Mouse (Mus musculus) heart, embryonic 12.5 days (tissue): ENCODE results near the gene Dusp11. TPM values are rescaled to one million over a fixed set of nuclear protein-coding genes. Genes with fewer than 3 reads are reported as not detected.
"Not testable (repeated sequence)": the region's sequence is repeated elsewhere in the genome, so short reads cannot be mapped to it uniquely, and the experiment has no call there.

ENCODE experiments used
- ATAC-seq: fragments of 200-750 bp; cut with Nextera tagmentation; 2 replicates; pipeline ENCODE4 v1.8.0; 2017; ENCODE audit warnings: moderate TSS enrichment, moderate library complexity; ENCODE audit not compliant: insufficient number of reproducible peaks, low FRiP score
- H3K27ac ChIP-seq: fragments of 300-500 bp; sonication (generic); 2 replicates; pipeline ENCODE4 v1.5.1; 2016; ENCODE audit warnings: mild to moderate bottlenecking, moderate library complexity; ENCODE audit not compliant: poor library complexity, severe bottlenecking
- H3K27me3 ChIP-seq: fragments of 300-500 bp; sonication (generic); replicated peaks from 2 replicates; pipeline ENCODE4 v1.6.1; 2016; ENCODE audit warnings: mild to moderate bottlenecking, moderate library complexity
- H3K36me3 ChIP-seq: fragments of 300-500 bp; sonication (generic); 2 replicates; pipeline ENCODE4 v1.6.1; 2016; ENCODE audit warnings: mild to moderate bottlenecking, moderate library complexity
- H3K4me1 ChIP-seq: fragments of 300-500 bp; sonication (generic); replicated peaks from 2 replicates; pipeline ENCODE4 v1.6.1; 2016; ENCODE audit warnings: mild to moderate bottlenecking
- H3K4me2 ChIP-seq: fragments of 300-500 bp; sonication (generic); 2 replicates; pipeline ENCODE4 v1.6.1; 2016; ENCODE audit warnings: mild to moderate bottlenecking, moderate library complexity
- H3K4me3 ChIP-seq: fragments of 300-500 bp; sonication (generic); 2 replicates; pipeline ENCODE4 v1.5.1; 2016; ENCODE audit warnings: mild to moderate bottlenecking
- H3K9ac ChIP-seq: fragments of 300-500 bp; sonication (generic); 2 replicates; pipeline ENCODE4 v1.6.1; 2016; ENCODE audit warnings: mild to moderate bottlenecking, moderate library complexity
- H3K9me3 ChIP-seq: fragments of 300-500 bp; sonication (generic); replicated peaks from 2 replicates; pipeline ENCODE4 v1.6.1; 2016; ENCODE audit warnings: mild to moderate bottlenecking, moderate library complexity
- WGBS: fragments of 180-500 bp; shearing (Covaris S2); methylation state at CpG from one replicate; pipeline ENCODE4 v1.1.7; 2016; 5-methylcytosine and 5-hydroxymethylcytosine counted together
- polyA plus RNA-seq: library from polyadenylated mRNA; unstranded; fragments of >200 nt; fragmentation: Nextera tagmentation; extraction: Ambion mirVana; gene quantifications from 2 replicates; pipeline ENCODE4 v1.2.1, GENCODE M21; 2016

Gene Dusp11
- polyA plus RNA-seq, 1 experiment from 2014 or later = 51.4 TPM

GRCm38 (mm10) chr6:85974941-85975617, 13.6 kb upstream of the Dusp11 start:
- 51% methylated on average over 10 of the region's 10 CpGs for WGBS
- Histone ChIP-seq H3K27ac (no peak overlapping the region), H3K36me3 (no peaks in the 10 kb centered on the region), H3K4me1 (peaks cover 14% of the 10 kb centered on the region), H3K9me3 (peaks cover 11% of the 10 kb centered on the region), H3K9ac (no peak overlapping the region), H3K27me3 (no peaks in the 10 kb centered on the region), H3K4me2 (no peak overlapping the region), H3K4me3 (no peak overlapping the region)
- no peak for ATAC-seq

DNA sequence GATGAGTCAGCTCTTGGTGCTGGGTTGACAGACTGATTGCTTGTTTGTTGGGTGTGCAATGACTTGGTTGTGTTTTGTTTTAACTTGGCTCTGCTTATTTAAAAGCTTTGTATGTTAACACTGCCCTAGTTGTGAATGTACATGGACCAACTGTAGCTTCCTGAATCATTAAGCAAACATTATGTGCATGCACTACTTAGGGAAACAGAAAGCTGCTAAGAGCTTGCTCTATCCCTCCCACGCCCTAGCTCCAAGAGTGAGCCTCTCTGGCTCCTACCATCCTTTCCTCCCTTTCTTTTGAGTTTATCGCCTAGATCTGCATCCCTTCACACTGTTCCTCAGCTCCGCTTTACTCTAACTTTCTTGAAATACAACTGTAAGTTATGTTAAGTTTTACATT, 11.9 kb upstream of the Dusp11 start:
- ATAC-seq = no peak
- 73% methylated on average over 3 of the region's 3 CpGs for WGBS
- H3K9me3 ChIP-seq = peaks cover 5% of the 10 kb centered on the region; the same call in 1 of the 2 replicates
- H3K27me3 ChIP-seq = no peaks in the 10 kb centered on the region
- H3K4me1 ChIP-seq = peaks cover 17% of the 10 kb centered on the region
- no peak overlapping the region for H3K9ac ChIP-seq
- no peak overlapping the region for H3K4me2 ChIP-seq
- H3K4me3 ChIP-seq = no peak overlapping the region
- no peaks in the 10 kb centered on the region for H3K36me3 ChIP-seq
- H3K27ac ChIP-seq = no peak overlapping the region

DNA sequence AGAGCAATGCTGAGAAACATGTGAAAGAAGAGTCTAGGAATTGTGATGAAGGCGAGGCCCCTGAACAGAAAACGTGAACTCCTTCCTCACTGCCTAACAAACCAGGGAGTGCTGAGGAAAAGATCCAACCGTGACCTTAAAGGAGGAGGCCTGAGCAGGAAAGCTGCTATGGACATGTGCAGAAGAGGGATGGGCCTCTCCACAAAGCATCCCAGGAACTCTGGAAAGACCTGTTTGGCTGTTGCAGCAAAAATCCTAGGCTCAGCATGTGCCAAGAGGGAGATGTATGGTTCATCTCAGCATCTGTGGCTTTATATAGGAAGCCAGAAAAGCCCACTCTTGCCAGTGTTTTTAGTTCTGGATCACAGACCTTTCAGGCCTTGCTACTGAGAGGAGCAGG, 11.2 kb upstream of the Dusp11 start:
- Histone ChIP-seq H3K9me3 (peaks cover 5% of the 10 kb centered on the region; the same call in 1 of the 2 replicates), H3K9ac (no peak overlapping the region), H3K4me1 (peaks cover 17% of the 10 kb centered on the region), H3K27ac (no peak overlapping the region), H3K36me3 (no peaks in the 10 kb centered on the region), H3K27me3 (no peaks in the 10 kb centered on the region), H3K4me2 (no peak overlapping the region), H3K4me3 (no peak overlapping the region)
- WGBS = 60% methylated on average over 3 of the region's 3 CpGs
- ATAC-seq = no peak

DNA sequence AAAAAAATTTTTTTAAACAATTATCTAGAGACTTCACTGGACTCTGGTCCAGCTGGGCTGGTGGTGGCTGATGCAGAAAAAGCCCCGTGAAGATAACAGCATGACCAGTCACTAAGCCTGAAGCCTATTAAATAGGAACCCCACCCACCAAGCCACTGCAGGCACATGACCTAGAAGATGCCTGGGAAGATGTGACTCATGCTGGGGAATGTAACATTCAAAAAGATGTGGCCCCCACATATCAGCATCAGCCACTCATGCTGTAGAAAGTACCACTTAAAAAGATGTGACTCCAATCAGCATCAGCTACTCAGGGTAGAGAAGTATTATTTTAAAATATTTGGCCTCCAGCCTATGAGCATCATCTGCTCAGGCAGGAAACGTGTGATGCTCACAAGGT, 8.4 kb upstream of the Dusp11 start:
- Histone ChIP-seq H3K9me3 (no peaks in the 10 kb centered on the region), H3K4me2 (no peak overlapping the region), H3K36me3 (no peaks in the 10 kb centered on the region), H3K9ac (no peak overlapping the region), H3K27me3 (no peaks in the 10 kb centered on the region), H3K4me3 (no peak overlapping the region), H3K4me1 (peaks cover 22% of the 10 kb centered on the region), H3K27ac (no peak overlapping the region)
- WGBS = 37% methylated on average over 2 of the region's 2 CpGs
- ATAC-seq = no peak

DNA sequence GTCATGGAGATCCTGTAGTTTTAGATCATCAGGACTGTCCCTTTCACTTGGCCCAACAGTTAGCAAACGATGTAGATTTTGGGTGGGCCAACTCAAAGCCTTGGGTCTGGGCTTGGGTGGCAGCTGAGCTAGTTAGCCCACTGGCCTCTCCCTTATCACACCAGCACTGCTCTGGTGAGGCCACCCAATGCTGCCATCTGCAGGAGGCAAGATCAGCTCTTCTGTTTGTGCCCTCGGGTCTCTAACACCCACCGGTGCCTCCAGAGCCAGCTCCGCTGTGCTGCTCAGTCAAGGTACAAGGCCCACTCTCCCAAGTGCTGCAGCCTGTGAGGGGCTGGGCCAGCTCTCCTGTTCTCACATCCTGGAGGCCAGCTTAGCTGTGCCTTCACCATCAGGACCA, 5.2 kb upstream of the Dusp11 start:
- H3K36me3 ChIP-seq = no peaks in the 10 kb centered on the region
- no peak overlapping the region for H3K4me3 ChIP-seq
- H3K27ac ChIP-seq = no peak overlapping the region
- H3K4me1 ChIP-seq = peaks cover 15% of the 10 kb centered on the region
- H3K4me2 ChIP-seq = no peak overlapping the region
- H3K27me3 ChIP-seq = no peaks in the 10 kb centered on the region
- WGBS = 72% methylated on average over 4 of the region's 4 CpGs
- no peaks in the 10 kb centered on the region for H3K9me3 ChIP-seq
- no peak for ATAC-seq
- H3K9ac ChIP-seq = no peak overlapping the region

DNA sequence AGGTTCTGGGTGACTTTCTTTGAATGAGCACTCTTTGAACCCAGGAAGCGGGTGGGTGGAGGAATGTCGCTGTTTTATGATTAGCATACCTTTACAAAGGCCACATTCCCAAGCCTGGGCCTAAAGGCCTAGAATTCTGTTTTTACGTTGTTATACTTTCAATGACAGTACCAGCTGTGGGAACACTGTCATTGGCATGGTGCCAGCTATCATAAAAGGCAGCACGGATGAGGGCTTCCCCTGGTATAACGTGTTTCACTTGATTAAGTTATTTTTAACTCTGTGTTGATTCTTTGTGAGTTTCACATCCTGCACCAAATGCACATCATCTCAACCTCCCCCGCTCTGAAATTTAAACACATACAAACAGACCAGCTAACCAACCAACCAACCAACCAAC, 4.6 kb upstream of the Dusp11 start:
- H3K4me1 ChIP-seq = peaks cover 15% of the 10 kb centered on the region
- H3K36me3 ChIP-seq, H3K27ac ChIP-seq, H3K4me2 ChIP-seq, H3K9me3 ChIP-seq, H3K4me3 ChIP-seq, H3K9ac ChIP-seq, ATAC-seq, H3K27me3 ChIP-seq: not testable (repeated sequence)
- WGBS = 44% methylated on average over 6 of the region's 6 CpGs

DNA sequence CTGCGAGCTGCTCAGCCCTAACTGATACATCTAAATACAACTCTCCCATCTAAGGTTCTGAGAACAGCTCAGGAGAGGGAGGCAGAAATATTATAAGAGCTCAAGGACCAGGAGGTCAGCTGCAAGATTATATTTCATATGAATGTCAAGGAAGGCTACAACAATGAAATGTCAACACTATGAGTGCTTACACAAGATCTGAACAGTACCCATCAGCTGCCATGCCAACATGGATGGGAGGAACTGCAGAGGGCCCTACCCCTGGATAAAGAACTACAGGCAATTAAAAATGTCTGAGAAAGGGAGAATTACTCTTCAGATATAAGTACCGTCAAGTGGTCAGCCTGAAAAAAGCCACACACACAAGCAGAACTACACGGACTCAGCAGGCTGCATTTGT, 3.9 kb downstream of the Dusp11 start:
- no peaks in the 10 kb centered on the region for H3K27me3 ChIP-seq
- WGBS = 86% methylated on average over 3 of the region's 3 CpGs
- H3K9ac ChIP-seq = no peak overlapping the region
- no peak overlapping the region for H3K4me2 ChIP-seq
- H3K27ac ChIP-seq = no peak overlapping the region
- peaks cover 5% of the 10 kb centered on the region for H3K4me1 ChIP-seq
- H3K36me3 ChIP-seq = peaks cover 46% of the 10 kb centered on the region
- no peak overlapping the region for H3K4me3 ChIP-seq
- ATAC-seq = no peak
- H3K9me3 ChIP-seq = no peaks in the 10 kb centered on the region

DNA sequence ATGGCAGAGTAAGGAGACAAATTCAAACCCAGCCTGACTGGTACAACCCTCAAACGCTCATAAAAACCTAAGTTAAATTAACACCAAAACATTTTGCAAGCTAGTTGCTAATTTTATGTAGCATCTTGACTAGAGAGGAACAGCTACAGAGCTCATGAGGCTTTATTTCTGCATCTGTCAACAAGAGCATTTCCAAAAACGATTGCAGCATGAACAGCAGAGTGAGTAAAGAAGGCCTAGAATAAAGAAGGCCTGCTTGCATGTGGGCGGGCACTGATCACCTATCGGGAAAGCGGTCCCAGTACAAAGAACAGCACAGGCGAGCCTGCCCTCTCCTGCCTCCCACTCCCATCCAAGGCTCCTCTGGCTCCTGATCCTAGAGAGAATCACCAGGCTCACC, 12.9 kb downstream of the Dusp11 start:
- Histone ChIP-seq H3K36me3 (peaks cover 89% of the 10 kb centered on the region), H3K4me1 (no peaks in the 10 kb centered on the region), H3K27me3 (no peaks in the 10 kb centered on the region), H3K9ac (no peak overlapping the region), H3K9me3 (no peaks in the 10 kb centered on the region), H3K4me3 (no peak overlapping the region), H3K27ac (no peak overlapping the region), H3K4me2 (no peak overlapping the region)
- no peak for ATAC-seq
- 81% methylated on average over 6 of the region's 6 CpGs for WGBS

DNA sequence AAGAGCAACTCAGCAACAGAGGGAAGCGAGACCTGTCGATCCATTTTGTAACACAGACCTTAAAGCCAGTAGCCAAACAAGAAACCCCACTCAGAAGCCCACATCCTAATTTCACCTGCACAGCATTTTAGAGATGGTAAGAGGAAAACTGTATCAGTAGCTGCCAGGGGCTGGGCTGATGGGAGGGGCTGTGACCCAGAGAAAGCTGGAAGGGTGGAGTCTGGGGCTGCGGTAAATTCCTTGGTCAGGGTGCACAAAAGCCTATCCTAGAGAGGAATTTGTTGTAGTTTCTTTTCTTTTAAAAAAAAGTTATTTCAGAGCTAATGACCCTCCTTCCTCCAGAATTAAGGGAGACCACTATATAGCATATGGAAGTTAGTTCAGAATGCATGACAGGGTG, 19.0 kb downstream of the Dusp11 start:
- no peak overlapping the region for H3K4me2 ChIP-seq
- WGBS = 92% methylated on average over 3 of the region's 3 CpGs
- no peak overlapping the region for H3K4me3 ChIP-seq
- peaks cover 50% of the 10 kb centered on the region for H3K36me3 ChIP-seq
- no peaks in the 10 kb centered on the region for H3K27me3 ChIP-seq
- no peaks in the 10 kb centered on the region for H3K9me3 ChIP-seq
- H3K27ac ChIP-seq = no peak overlapping the region
- H3K9ac ChIP-seq = no peak overlapping the region
- no peak for ATAC-seq
- H3K4me1 ChIP-seq = no peaks in the 10 kb centered on the region

- Histone ChIP-seq H3K27me3 (no peaks in the 10 kb centered on the region), H3K9me3 (no peaks in the 10 kb centered on the region), H3K36me3 (peaks cover 14% of the 10 kb centered on the region), H3K4me3 (no peak overlapping the region), H3K4me2 (no peak overlapping the region), H3K27ac (no peak overlapping the region), H3K9ac (no peak overlapping the region), H3K4me1 (peaks cover 4% of the 10 kb centered on the region; the same call in 1 of the 2 replicates)
- WGBS = 61% methylated on average over 10 of the region's 10 CpGs
- ATAC-seq = no peak
Observed at GRCm38 (mm10) chr6:85938701-85939100, 22.8 kb downstream of the Dusp11 start.

GRCm38 (mm10) chr6:85936508-85937465, 24.7 kb downstream of the Dusp11 start:
- Histone ChIP-seq H3K4me2 (peak overlapping the region; percentile 68), H3K9ac (peak overlapping the region; percentile 68), H3K4me3 (peak overlapping the region; percentile 50), H3K27ac (peak overlapping the region; percentile 64)
- H3K9me3 ChIP-seq, H3K36me3 ChIP-seq, H3K4me1 ChIP-seq, H3K27me3 ChIP-seq: not testable (repeated sequence)
- peak; percentile 96 for ATAC-seq
- 1% methylated on average over 50 of the region's 50 CpGs for WGBS
